Mouse (Mus musculus) left cerebral cortex, postnatal 4 days (tissue): ENCODE measurements around the gene Lrp6. TPM values are rescaled to one million over a fixed set of nuclear protein-coding genes. Genes with fewer than 3 reads are reported as not detected.
A peak's percentile ranks its signal among the peaks of the same experiment; 100 is the strongest.

Experiments
- DNase-seq: peaks from one replicate; pipeline ENCODE4 v3.0.0-alpha.2; 2022
- intact Hi-C: fragments of 180-260 bp; cut with DNase I; formaldehyde crosslinking; loops from one replicate; pipeline ENCODE4 v1.15.1; 2025
- total RNA-seq, 2 experiments: library from RNA; stranded (reverse); gene quantifications; 2 replicates each; pipeline ENCODE4 v1.2.3; 2021

The Lrp6 gene
- total RNA-seq, 2 experiments from 2014 or later, result 50.1 to 51.5 TPM

- no peak for DNase-seq
- intact Hi-C loops, result no loop called here
Observed at GRCm38 (mm10) chr6:134502335-134502734, 64.4 kb downstream of the Lrp6 start.

- intact Hi-C loops, result no loop called here
- DNase-seq, result no peak
Observed at GRCm38 (mm10) chr6:134500381-134501162, 66.2 kb downstream of the Lrp6 start.

- intact Hi-C loops, result no loop called here
Observed at GRCm38 (mm10) chr6:134499089-134499488, 67.7 kb downstream of the Lrp6 start.

GRCm38 (mm10) chr6:134498518-134498917 lies 68.2 kb downstream of the Lrp6 start:
- intact Hi-C loops, result no loop called here
- DNase-seq, result no peak

More at GRCm38 (mm10) chr6:134499089-134499488, 67.7 kb downstream of the Lrp6 start:
- DNase-seq, result no peak

- peak; percentile 38 for DNase-seq
Observed at GRCm38 (mm10) chr6:134494828-134495698, 71.7 kb downstream of the Lrp6 start.

GRCm38 (mm10) chr6:134489637-134490036 lies 77.1 kb downstream of the Lrp6 start:
- DNase-seq, result no peak
- intact Hi-C loops, result no loop called here

More at GRCm38 (mm10) chr6:134494828-134495698, 71.7 kb downstream of the Lrp6 start:
- intact Hi-C loops, result no loop called here

- no peak for DNase-seq
- intact Hi-C loops, result no loop called here
Observed at GRCm38 (mm10) chr6:134489130-134489529, 77.6 kb downstream of the Lrp6 start.

GRCm38 (mm10) chr6:134486318-134486717 lies 80.4 kb downstream of the Lrp6 start:
- intact Hi-C loops, result no loop called here
- no peak for DNase-seq

GRCm38 (mm10) chr6:134479481-134479880 lies 87.3 kb downstream of the Lrp6 start:
- intact Hi-C loops, result loop anchor here (10.0 kb wide), 1 partner anchor 85 kb away; the partner anchor contains the start of gene Lrp6

GRCm38 (mm10) chr6:134473143-134473561 lies 93.6 kb downstream of the Lrp6 start:
- intact Hi-C loops, result loop anchor here (10.0 kb wide), 1 partner anchor 92 kb away; the partner anchor contains the start of gene Lrp6
- DNase-seq, result no peak

More at GRCm38 (mm10) chr6:134479481-134479880, 87.3 kb downstream of the Lrp6 start:
- no peak for DNase-seq

- intact Hi-C loops, result loop anchor here (10.0 kb wide), 1 partner anchor 94 kb away; the partner anchor contains the start of gene Lrp6
- peak; percentile 46 for DNase-seq
Observed at GRCm38 (mm10) chr6:134470857-134471256, 95.9 kb downstream of the Lrp6 start.

- DNase-seq, result no peak
- intact Hi-C loops, result no loop called here
Observed at GRCm38 (mm10) chr6:134469297-134469696, 97.5 kb downstream of the Lrp6 start.

GRCm38 (mm10) chr6:134466671-134467229 lies 100.0 kb downstream of the Lrp6 start:
- intact Hi-C loops, result no loop called here
- no peak for DNase-seq

- intact Hi-C loops, result no loop called here
- DNase-seq, result no peak
Observed at GRCm38 (mm10) chr6:134461175-134461574, 105.6 kb downstream of the Lrp6 start.

- DNase-seq, result no peak
- intact Hi-C loops, result no loop called here
Observed at GRCm38 (mm10) chr6:134458376-134458775, 108.4 kb downstream of the Lrp6 start.

GRCm38 (mm10) chr6:134454093-134454492 lies 112.7 kb downstream of the Lrp6 start:
- no peak for DNase-seq
- intact Hi-C loops, result no loop called here

GRCm38 (mm10) chr6:134450661-134451119 lies 116.1 kb downstream of the Lrp6 start:
- no peak for DNase-seq
- intact Hi-C loops, result no loop called here

GRCm38 (mm10) chr6:134449958-134450357 lies 116.8 kb downstream of the Lrp6 start:
- intact Hi-C loops, result no loop called here

GRCm38 (mm10) chr6:134448451-134448850 lies 118.3 kb downstream of the Lrp6 start:
- no peak for DNase-seq
- intact Hi-C loops, result no loop called here

More at GRCm38 (mm10) chr6:134449958-134450357, 116.8 kb downstream of the Lrp6 start:
- DNase-seq, result no peak

- intact Hi-C loops, result no loop called here
- no peak for DNase-seq
Observed at GRCm38 (mm10) chr6:134443925-134444324, 122.8 kb downstream of the Lrp6 start.
